Mouse (Mus musculus): ENCODE measurements around the gene Btbd6.
A peak's percentile ranks its signal among the peaks of the same experiment; 100 is the strongest.

The Btbd6 gene

GRCm38 (mm10) chr12:112976371-112977073, at the start of gene Btbd6:
Gene Btbd6, plus strand, starts transcription at chr12:112976482.
- peak; percentile 83 for DNase-seq (ENCODE audit: low spot score)

- DNase-seq (ENCODE audit: low spot score), result no peak
These were observed 49.0 kb upstream of the Btbd6 start for GRCm38 (mm10) chr12:112927265-112927664.

GRCm38 (mm10) chr12:112928401-112929241, 47.7 kb upstream of the Btbd6 start:
- peak; percentile 61 for DNase-seq (ENCODE audit: low spot score)

GRCm38 (mm10) chr12:112929562-112930352, 46.5 kb upstream of the Btbd6 start, which contains the start of gene Jag2:
Gene Jag2, minus strand, starts transcription at chr12:112929776.
- DNase-seq (ENCODE audit: low spot score), result peak; percentile 72

- DNase-seq (ENCODE audit: low spot score), result no peak
These were observed 43.6 kb upstream of the Btbd6 start for GRCm38 (mm10) chr12:112932647-112933046.

GRCm38 (mm10) chr12:112937906-112938305, 38.4 kb upstream of the Btbd6 start:
- DNase-seq (ENCODE audit: low spot score), result no peak

- no peak for DNase-seq (ENCODE audit: low spot score)
These were observed 37.9 kb upstream of the Btbd6 start for GRCm38 (mm10) chr12:112938366-112938765.

DNA sequence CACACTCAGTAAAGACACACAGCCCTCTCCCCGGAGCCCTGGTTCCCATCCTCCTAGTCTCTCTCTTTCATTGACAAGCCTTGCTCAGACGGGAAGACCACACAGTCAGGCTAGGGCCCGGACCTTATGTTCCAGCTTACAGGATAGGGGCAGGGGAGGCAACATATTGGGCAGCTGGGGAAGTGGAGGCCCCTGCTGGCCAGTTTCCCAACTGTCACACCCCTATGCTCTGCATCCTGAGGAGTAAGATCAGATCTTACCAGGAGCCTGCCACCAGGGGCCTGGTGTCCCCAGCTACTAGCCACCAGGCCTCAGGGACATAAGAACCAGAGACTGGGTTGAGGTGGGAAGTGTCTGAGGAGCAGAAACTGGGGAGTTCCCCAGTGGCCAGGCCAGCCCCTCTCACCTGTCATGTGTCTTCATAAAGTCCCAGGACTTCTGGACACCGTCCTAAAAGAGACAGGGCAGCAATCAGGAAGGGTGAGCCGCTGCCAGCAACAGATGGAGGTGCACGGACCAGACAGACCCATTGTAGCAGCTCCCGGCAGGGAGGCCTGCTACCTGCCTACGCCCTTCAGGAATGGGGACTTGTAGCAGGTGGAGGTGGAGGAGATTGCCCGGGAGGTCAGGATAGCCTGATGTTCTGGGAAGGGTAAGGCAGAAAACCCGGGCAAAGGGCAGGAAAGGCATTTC, 37.3 kb upstream of the Btbd6 start:
- DNase-seq (ENCODE audit: low spot score), result peak; percentile 81

DNA sequence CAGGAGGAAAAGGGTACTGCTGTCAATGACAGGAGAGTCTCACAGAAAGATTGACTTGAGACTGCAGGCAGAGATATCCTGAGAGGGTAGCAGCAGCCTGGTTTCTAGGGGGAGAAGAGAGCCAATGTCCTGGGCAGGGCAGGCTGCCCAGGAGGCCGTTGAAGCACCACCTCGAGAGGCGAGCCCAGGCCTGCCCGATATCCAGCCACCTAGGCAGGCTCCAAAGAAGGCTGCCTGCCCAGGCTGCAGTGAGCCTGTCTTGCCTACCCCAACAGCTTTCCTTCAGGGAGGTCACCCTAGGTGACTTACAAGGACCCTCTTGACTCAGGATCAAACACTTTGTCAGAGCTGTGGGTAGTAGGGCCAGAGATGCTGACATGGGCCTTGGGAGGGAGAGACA, 36.0 kb upstream of the Btbd6 start:
- no peak for DNase-seq (ENCODE audit: low spot score)

- no peak for DNase-seq (ENCODE audit: low spot score)
These were observed 35.6 kb upstream of the Btbd6 start for GRCm38 (mm10) chr12:112940710-112941109.

DNA sequence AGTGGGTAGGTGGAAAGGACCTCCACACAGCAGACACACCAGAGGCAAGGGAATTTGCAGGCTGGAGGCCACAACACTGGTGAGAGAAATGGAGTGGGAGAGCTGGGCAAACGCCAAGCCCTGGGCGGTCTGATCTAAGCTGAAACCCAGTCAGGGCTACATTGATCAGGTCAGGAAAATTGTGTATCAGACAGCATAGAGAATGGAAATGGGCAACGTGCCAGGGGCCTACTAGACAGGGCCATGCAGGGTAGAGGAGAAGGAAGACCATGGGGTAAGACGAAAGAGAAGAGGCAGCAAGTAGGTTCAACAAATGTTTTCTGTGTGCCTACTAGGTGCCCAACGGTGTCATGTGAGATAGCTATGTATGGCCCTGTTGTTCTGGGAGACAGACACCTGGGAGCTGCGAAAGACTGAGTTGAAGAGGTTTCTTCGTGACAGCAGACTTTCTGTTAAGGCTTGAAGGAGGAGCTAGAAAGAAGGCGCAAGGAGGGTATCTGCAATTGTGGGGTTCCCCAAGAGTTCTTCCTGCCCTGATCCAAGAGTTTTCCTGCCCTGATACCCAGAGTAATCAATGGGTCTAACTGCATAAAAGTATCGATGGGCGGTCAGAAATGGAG, 35.0 kb upstream of the Btbd6 start:
- DNase-seq (ENCODE audit: low spot score), result no peak

GRCm38 (mm10) chr12:112941776-112942713, 34.2 kb upstream of the Btbd6 start, which contains the start of gene Nudt14:
Gene Nudt14, minus strand, starts transcription at chr12:112942124.
- peak; percentile 83 for DNase-seq (ENCODE audit: low spot score)

- DNase-seq (ENCODE audit: low spot score), result no peak
These were observed 32.6 kb upstream of the Btbd6 start for GRCm38 (mm10) chr12:112943669-112944068.

GRCm38 (mm10) chr12:112947307-112947706, 29.0 kb upstream of the Btbd6 start:
- peak; percentile 51 for DNase-seq (ENCODE audit: low spot score)

GRCm38 (mm10) chr12:112950040-112950760, 26.1 kb upstream of the Btbd6 start:
- peak; percentile 92 for DNase-seq (ENCODE audit: low spot score)

DNA sequence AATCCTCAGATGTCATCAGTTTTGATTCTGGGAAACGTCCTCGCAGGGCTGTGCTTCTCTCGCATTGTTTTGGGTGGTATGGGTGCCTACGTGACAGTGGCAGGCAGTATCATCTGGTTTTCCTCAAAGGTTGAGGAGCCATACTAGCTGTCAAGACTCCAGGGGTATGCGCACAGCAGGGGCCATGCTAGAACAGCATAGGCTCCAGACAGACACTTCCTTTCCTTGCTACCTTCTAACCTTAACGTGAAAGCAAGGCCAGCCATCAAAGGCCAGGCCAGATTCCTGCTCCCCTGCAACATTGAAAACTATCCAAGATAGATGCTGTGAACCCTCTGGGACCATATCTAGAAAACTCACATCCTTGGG, 25.5 kb upstream of the Btbd6 start:
- no peak for DNase-seq (ENCODE audit: low spot score)

DNA sequence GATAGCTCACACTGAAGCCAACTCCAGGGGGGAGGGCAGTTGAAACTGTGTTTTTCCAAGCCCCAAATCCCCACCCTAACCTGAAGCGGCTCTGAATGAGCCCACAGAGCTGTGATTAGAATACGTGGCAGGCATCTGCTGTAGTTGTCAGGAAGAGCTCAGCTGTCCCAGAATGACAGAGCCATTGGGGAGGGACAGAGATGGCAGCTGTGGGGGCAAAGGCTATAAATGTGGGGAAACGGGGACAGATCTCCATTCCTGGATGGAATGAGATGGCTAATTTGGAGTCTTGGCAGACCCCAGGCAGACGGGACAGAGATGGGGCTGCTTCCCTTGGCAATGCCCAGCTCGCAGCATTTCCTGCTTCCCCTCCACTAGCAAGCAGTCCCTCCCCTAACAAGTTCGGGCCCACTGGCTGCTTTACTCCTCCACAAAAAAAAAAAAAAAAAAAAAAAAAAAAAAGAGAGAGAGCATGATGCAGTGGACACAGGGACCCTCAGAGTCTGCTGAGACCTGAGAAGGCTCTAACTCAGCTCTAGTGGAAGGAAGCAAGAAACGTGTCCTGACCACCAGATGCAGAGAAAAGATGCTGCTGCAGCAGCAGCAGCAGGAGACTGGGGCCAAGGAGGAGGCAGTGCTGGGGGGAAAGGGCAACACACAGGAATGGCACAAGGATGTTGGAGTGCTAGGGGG, 25.0 kb upstream of the Btbd6 start:
- no peak for DNase-seq (ENCODE audit: low spot score)

DNA sequence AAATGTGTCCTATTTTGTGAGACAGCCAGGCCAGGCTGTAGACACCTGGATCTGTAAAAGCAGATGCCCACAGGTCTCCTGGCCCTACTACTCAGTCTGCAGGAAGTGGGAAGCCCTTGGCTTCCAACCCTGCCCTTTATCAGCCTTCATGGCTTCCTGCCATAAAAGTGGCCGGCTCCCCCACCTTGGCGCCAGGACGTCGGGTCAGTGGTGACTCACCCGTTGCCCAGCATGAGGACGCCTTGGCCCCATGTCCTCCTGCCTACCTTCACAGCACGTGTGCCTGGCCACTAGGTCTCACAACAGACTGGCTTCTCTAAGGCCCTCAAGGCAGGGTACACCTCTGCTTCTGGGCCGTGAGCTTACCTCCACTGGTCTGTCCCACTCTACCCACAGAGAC, 23.8 kb upstream of the Btbd6 start:
- no peak for DNase-seq (ENCODE audit: low spot score)
